Mouse (Mus musculus): ENCODE results near the gene Arhgef19. TPM values are rescaled to one million over a fixed set of nuclear protein-coding genes. Genes with fewer than 3 reads are reported as not detected.

Arhgef19 gene
- total and polyA plus RNA-seq, 3 experiments = 0.78 TPM; not detected in 2

DNA sequence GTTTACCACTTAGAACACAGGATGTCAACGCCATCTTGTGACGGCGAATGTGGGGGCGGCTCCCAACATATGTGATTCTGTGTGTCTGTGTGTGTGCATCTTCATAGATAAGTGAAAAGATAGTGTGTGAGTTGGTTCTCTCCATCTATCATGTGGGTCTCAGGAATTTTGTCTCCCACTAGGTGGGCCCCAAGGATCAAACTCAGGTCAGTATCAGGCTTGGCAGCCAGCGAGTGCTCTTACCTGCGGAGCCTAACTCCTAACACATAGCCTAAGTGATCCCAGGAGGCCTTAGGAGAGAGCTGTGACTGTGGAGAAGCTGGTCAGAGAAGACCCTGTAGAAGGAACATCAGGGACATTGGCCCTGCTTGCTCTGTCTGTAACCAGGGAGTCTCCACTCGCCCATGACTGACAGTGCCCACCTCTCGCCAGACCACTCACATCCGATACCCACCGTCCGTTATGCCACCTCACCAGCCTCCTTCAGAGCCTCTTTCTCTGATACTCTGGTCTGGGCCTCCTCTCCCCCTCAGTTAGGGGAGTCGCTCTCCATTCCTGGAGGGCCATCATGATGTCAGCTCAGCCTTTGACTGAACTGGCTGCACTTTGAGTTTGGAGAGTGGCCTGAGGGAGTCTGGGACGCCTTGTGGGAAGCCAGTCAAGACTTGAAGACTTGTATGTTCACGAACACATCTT lies 28.6 kb upstream of the Arhgef19 start:
- H3K27me3 ChIP-seq (ENCODE audit: control insufficient read depth in 1 of 2, insufficient read depth in 2 of 2, low read length in 2 of 2) = no peaks in the 10 kb centered on the region
- H3K4me3 ChIP-seq (ENCODE audit: control insufficient read depth in 1 of 2, insufficient read depth in 1 of 2, low read depth in 2 of 2, low read length in 2 of 2) = no peak overlapping the region
- no peak overlapping the region for H3K27ac ChIP-seq (ENCODE audit: control insufficient read depth, low read depth, low read length)
- no peak overlapping the region for H3K9ac ChIP-seq (ENCODE audit: control insufficient read depth, low read depth, low read length, poor library complexity, severe bottlenecking)
- peaks cover 0 to 8% of the 10 kb centered on the region in 2 experiments; a peak in 1 of 4 replicates for H3K4me1 ChIP-seq (ENCODE audit: control insufficient read depth in 1 of 2, insufficient read depth in 2 of 2, low read length in 2 of 2)
- no peak for DNase-seq (ENCODE audit: low read depth, low spot score)
- H3K79me2 ChIP-seq (ENCODE audit: control insufficient read depth, insufficient read depth, low read length, poor library complexity) = no peaks in the 10 kb centered on the region; the same call in 1 of the 2 replicates
- peaks cover 0 to 2% of the 10 kb centered on the region in 2 experiments; a peak in 1 of 4 replicates for H3K36me3 ChIP-seq (ENCODE audit: control insufficient read depth in 1 of 2, insufficient read depth in 2 of 2, low read length in 2 of 2)
- TF ChIP-seq SIN3A (IDR thresholded peaks at IDR 0.05; ENCODE audit: low read length) = no peak
- TF ChIP-seq CHD1 (IDR thresholded peaks at IDR 0.05; ENCODE audit: low read depth, low read length) = no peak
- no peak for TF ChIP-seq MYC (IDR thresholded peaks at IDR 0.05; ENCODE audit: low read depth, low read length)
- no peak for TF ChIP-seq EP300 (IDR thresholded peaks at IDR 0.05; ENCODE audit: low read depth in 1 of 2, low read length in 2 of 2)
- TF ChIP-seq ZC3H11A (IDR thresholded peaks at IDR 0.05; ENCODE audit: low read depth, low read length) = no peak
- TF ChIP-seq MYB (IDR thresholded peaks at IDR 0.05; ENCODE audit: low read depth, low read length) = no peak
- TF ChIP-seq ETS1 (IDR thresholded peaks at IDR 0.05; ENCODE audit: low read depth, low read length) = no peak
- TF ChIP-seq RAD21 (IDR thresholded peaks at IDR 0.05; ENCODE audit: low read depth, low read length) = no peak
- no peak for TF ChIP-seq JUND (IDR thresholded peaks at IDR 0.05; ENCODE audit: low read depth, low read length)
- TF ChIP-seq ZNF384 (IDR thresholded peaks at IDR 0.05; ENCODE audit: low read depth, low read length) = no peak
- TF ChIP-seq ELF1 (IDR thresholded peaks at IDR 0.05; ENCODE audit: low read depth, low read length) = no peak
- no peak for TF ChIP-seq MAX (IDR thresholded peaks at IDR 0.05; ENCODE audit: low read length)
- no peak for TF ChIP-seq MEF2A (IDR thresholded peaks at IDR 0.05; ENCODE audit: extremely low read depth, insufficient replicate concordance, low read depth, low read length, poor library complexity, severe bottlenecking)
- no peak for TF ChIP-seq BHLHE40 (IDR thresholded peaks at IDR 0.05; ENCODE audit: borderline replicate concordance, low read depth, low read length)
- TF ChIP-seq POLR2AphosphoS5 (IDR thresholded peaks at IDR 0.05; ENCODE audit: borderline replicate concordance, low read depth, low read length) = no peak
- H3K9me3 ChIP-seq (replicated peaks; ENCODE audit: insufficient read depth, low read length) = no peaks in the 10 kb centered on the region

DNA sequence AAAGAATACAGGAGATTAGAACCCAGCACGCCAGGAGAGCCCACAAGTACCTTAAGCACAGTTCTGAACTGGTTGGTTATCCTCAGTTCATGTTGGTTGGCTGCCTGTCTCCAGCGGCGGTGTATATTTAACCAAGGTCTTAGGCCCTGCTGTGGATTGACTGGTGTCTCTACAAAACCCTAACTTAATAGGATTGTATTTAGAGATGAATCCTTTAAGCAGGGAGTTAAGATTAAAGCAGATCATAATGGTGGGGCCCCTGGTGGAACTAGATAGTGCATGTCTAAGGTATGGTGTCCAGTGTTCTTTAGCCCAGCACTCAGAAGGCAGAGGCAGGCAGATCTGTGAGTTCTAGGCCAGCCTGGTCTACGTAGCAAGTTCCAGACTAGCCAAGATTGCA lies 27.7 kb upstream of the Arhgef19 start:
- Histone ChIP-seq H3K27ac (ENCODE audit: control insufficient read depth, low read depth, low read length) (no peak overlapping the region), H3K27me3 (ENCODE audit: control insufficient read depth in 1 of 2, insufficient read depth in 2 of 2, low read length in 2 of 2) (no peaks in the 10 kb centered on the region), H3K4me1 (ENCODE audit: control insufficient read depth in 1 of 2, insufficient read depth in 2 of 2, low read length in 2 of 2) (peaks cover 0 to 8% of the 10 kb centered on the region in 2 experiments; a peak in 1 of 4 replicates), H3K9me3 (replicated peaks; ENCODE audit: insufficient read depth, low read length) (no peaks in the 10 kb centered on the region), H3K36me3 (ENCODE audit: control insufficient read depth in 1 of 2, insufficient read depth in 2 of 2, low read length in 2 of 2) (peaks cover 0 to 2% of the 10 kb centered on the region in 2 experiments; a peak in 1 of 4 replicates), H3K4me3 (ENCODE audit: control insufficient read depth in 1 of 2, insufficient read depth in 1 of 2, low read depth in 2 of 2, low read length in 2 of 2) (no peak overlapping the region), H3K79me2 (ENCODE audit: control insufficient read depth, insufficient read depth, low read length, poor library complexity) (no peaks in the 10 kb centered on the region; the same call in 1 of the 2 replicates), H3K9ac (ENCODE audit: control insufficient read depth, low read depth, low read length, poor library complexity, severe bottlenecking) (no peak overlapping the region)
- DNase-seq (ENCODE audit: low read depth, low spot score) = no peak
- no peak for TF ChIP-seq TCF12 (IDR thresholded peaks at IDR 0.05; ENCODE audit: low read depth, low read length)
- no peak for TF ChIP-seq GABPA (IDR thresholded peaks at IDR 0.05; ENCODE audit: low read depth, low read length)
- no peak for TF ChIP-seq CHD1 (IDR thresholded peaks at IDR 0.05; ENCODE audit: low read depth, low read length)
- no peak for TF ChIP-seq SMC3 (IDR thresholded peaks at IDR 0.05; ENCODE audit: low read depth, low read length)
- no peak for TF ChIP-seq ETS1 (IDR thresholded peaks at IDR 0.05; ENCODE audit: low read depth, low read length)
- TF ChIP-seq MAX (IDR thresholded peaks at IDR 0.05; ENCODE audit: low read length) = no peak
- TF ChIP-seq RCOR1 (IDR thresholded peaks at IDR 0.05; ENCODE audit: low read depth, low read length) = no peak
- no peak for TF ChIP-seq NRF1 (IDR thresholded peaks at IDR 0.05; ENCODE audit: insufficient read depth, low read depth, low read length, poor library complexity, severe bottlenecking)
- TF ChIP-seq ZNF384 (IDR thresholded peaks at IDR 0.05; ENCODE audit: low read depth, low read length) = no peak
- TF ChIP-seq ZMIZ1 (IDR thresholded peaks at IDR 0.05; ENCODE audit: low read depth, low read length) = no peak
- no peak for TF ChIP-seq BHLHE40 (IDR thresholded peaks at IDR 0.05; ENCODE audit: borderline replicate concordance, low read depth, low read length)
- TF ChIP-seq ZC3H11A (IDR thresholded peaks at IDR 0.05; ENCODE audit: low read depth, low read length) = no peak
- TF ChIP-seq POLR2A (IDR thresholded peaks at IDR 0.05; ENCODE audit: control insufficient read depth in 1 of 2, insufficient read depth in 1 of 2, low read depth in 1 of 2, low read length in 2 of 2, poor library complexity in 1 of 2) = no peak
- TF ChIP-seq NELFE (IDR thresholded peaks at IDR 0.05; ENCODE audit: low read depth, low read length) = no peak
- no peak for TF ChIP-seq USF1 (IDR thresholded peaks at IDR 0.05; ENCODE audit: low read depth, low read length)
- TF ChIP-seq TAL1 (IDR thresholded peaks at IDR 0.05; ENCODE audit: low read length) = no peak
